Mouse (Mus musculus) right cerebral cortex, adult 18-20 months (tissue): ENCODE measurements at regions not wholly inside any gene's neighbourhood (a gene's known extent, or its start where the extent isn't known, plus 50 kb on each side); places are given as distances from the start of the nearest gene placed in this dataset.
A peak's percentile ranks its signal among the peaks of the same experiment; 100 is the strongest.

Experiments used
- DNase-seq: peaks from one replicate; pipeline ENCODE4 v3.0.0; 2022; ENCODE audit warnings: mixed read lengths

- no peak for DNase-seq
Observed at GRCm38 (mm10) chr3:3746542-3746941, 2004.1 kb upstream of the Gm8797 start.

- DNase-seq, result peak; percentile 5
Observed at GRCm38 (mm10) chr3:3751596-3752251, 1998.9 kb upstream of the Gm8797 start.

GRCm38 (mm10) chr3:3761346-3761745 is 1989.3 kb upstream of the Gm8797 start:
- DNase-seq, result no peak

GRCm38 (mm10) chr3:3784200-3784599 is 1966.4 kb upstream of the Gm8797 start:
- peak; percentile 1 for DNase-seq

GRCm38 (mm10) chr3:3786039-3786438 is 1964.6 kb upstream of the Gm8797 start:
- DNase-seq, result no peak

GRCm38 (mm10) chr3:3807821-3808220 is 1942.8 kb upstream of the Gm8797 start:
- DNase-seq, result peak; percentile 3

- DNase-seq, result no peak
Observed at GRCm38 (mm10) chr3:3829020-3829419, 1921.6 kb upstream of the Gm8797 start.

GRCm38 (mm10) chr3:3831411-3832286 is 1919.0 kb upstream of the Gm8797 start:
- DNase-seq, result no peak
